Mouse (Mus musculus) midbrain, embryonic 15.5 days (tissue): ENCODE data around the gene Sorbs1. TPM values are rescaled to one million over a fixed set of nuclear protein-coding genes. Genes with fewer than 3 reads are reported as not detected.
"Not testable (repeated sequence)": the region's sequence is repeated elsewhere in the genome, so short reads cannot be mapped to it uniquely, and the experiment has no call there.

Experiments used
- ATAC-seq: fragments of 200-750 bp; cut with Nextera tagmentation; replicated peaks from 2 replicates; pipeline ENCODE4 v1.8.0; 2017; ENCODE audit warnings: moderate TSS enrichment
- H3K27ac ChIP-seq: fragments of 300-500 bp; sonication (generic); 2 replicates; pipeline ENCODE4 v1.5.1; 2015; ENCODE audit warnings: mild to moderate bottlenecking, inconsistent platforms
- H3K27me3 ChIP-seq: fragments of 300-500 bp; sonication (generic); replicated peaks from 2 replicates; pipeline ENCODE4 v1.6.1; 2015; ENCODE audit warnings: inconsistent platforms
- H3K36me3 ChIP-seq: fragments of 300-500 bp; sonication (generic); replicated peaks from 2 replicates; pipeline ENCODE4 v1.6.1; 2015; ENCODE audit warnings: inconsistent platforms
- H3K4me1 ChIP-seq: fragments of 300-500 bp; sonication (generic); 2 replicates; pipeline ENCODE4 v1.6.1; 2015; ENCODE audit warnings: inconsistent platforms
- H3K4me2 ChIP-seq: fragments of 300-500 bp; sonication (generic); 2 replicates; pipeline ENCODE4 v1.6.1; 2015; ENCODE audit warnings: inconsistent platforms, mild to moderate bottlenecking, moderate library complexity
- H3K4me3 ChIP-seq: fragments of 300-500 bp; sonication (generic); 2 replicates; pipeline ENCODE4 v1.5.1; 2015; ENCODE audit warnings: mild to moderate bottlenecking, inconsistent platforms
- H3K9ac ChIP-seq: fragments of 300-500 bp; sonication (generic); 2 replicates; pipeline ENCODE4 v1.6.1; 2015; ENCODE audit warnings: mild to moderate bottlenecking, inconsistent platforms
- H3K9me3 ChIP-seq: fragments of 300-500 bp; sonication (generic); 2 replicates; pipeline ENCODE4 v1.6.1; 2016; ENCODE audit warnings: inconsistent platforms
- WGBS: fragments of 180-500 bp; shearing (Covaris S2); methylation state at CpG from one replicate; pipeline ENCODE4 v1.1.7; 2015; ENCODE audit warnings: mixed read lengths; 5-methylcytosine and 5-hydroxymethylcytosine counted together
- polyA plus RNA-seq: library from polyadenylated mRNA; unstranded; fragments of >200 nt; fragmentation: Nextera tagmentation; extraction: Ambion mirVana; gene quantifications from 2 replicates; pipeline ENCODE4 v1.2.1, GENCODE M21; 2015

Gene Sorbs1
- 93.9 and 94.3 TPM in 2 replicates for polyA plus RNA-seq

GRCm38 (mm10) chr19:40513632-40514078 is at the start of gene Sorbs1:
TSS of gene Sorbs1 (minus strand) at chr19:40513779.
- Histone ChIP-seq H3K9me3 (no peaks in the 10 kb centered on the region), H3K4me3 (peak within 1 kb of the TSS; percentile 60), H3K27me3 (no peaks in the 10 kb centered on the region), H3K4me2 (peak within 1 kb of the TSS; percentile 52), H3K27ac (peak within 1 kb of the TSS; percentile 87), H3K36me3 (no peaks in the 10 kb centered on the region), H3K4me1 (peaks cover 31% of the 10 kb centered on the region), H3K9ac (peak within 1 kb of the TSS; percentile 68)
- under 1% methylated on average over 51 of the region's 51 CpGs for WGBS
- ATAC-seq = peak; percentile 98

- H3K4me2 ChIP-seq, H3K27ac ChIP-seq, H3K9me3 ChIP-seq, H3K4me3 ChIP-seq, H3K4me1 ChIP-seq, H3K9ac ChIP-seq, H3K27me3 ChIP-seq: not testable (repeated sequence)
- 75% methylated on average over 12 of the region's 31 CpGs for WGBS
- peak; percentile 67; the same call in 1 of the 2 replicates for ATAC-seq
- H3K36me3 ChIP-seq = peaks cover 56% of the 10 kb centered on the region
Measured at GRCm38 (mm10) chr19:40561521-40561920, 47.9 kb upstream of the Sorbs1 start.

GRCm38 (mm10) chr19:40556029-40556428 is 42.5 kb upstream of the Sorbs1 start:
- no peak for ATAC-seq
- peaks cover 47% of the 10 kb centered on the region for H3K36me3 ChIP-seq

DNA sequence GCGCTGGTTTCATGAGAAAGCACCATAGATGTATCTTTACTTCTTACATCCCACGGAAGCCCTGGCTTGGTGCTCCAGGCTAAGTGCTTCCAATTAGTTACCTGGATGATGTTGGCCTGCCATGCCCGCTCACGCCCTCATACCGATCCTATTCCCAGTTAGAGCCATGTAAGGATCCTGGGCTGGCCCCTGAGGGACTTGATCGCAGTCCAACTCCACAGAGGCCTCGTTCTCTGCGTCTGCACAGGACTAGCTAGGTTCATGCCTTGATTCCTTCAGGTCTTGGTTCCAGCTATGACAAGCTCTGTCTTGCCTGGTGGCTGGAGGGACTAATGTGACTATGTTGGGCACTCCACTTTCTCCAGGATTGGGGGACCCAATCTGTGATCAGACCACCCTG is 41.6 kb upstream of the Sorbs1 start:
- no peak for ATAC-seq
- Histone ChIP-seq H3K4me1 (no peaks in the 10 kb centered on the region), H3K9ac (no peak overlapping the region), H3K36me3 (peaks cover 47% of the 10 kb centered on the region), H3K4me3 (no peak overlapping the region), H3K27ac (no peak overlapping the region), H3K9me3 (no peaks in the 10 kb centered on the region), H3K4me2 (no peak overlapping the region), H3K27me3 (no peaks in the 10 kb centered on the region)
- 98% methylated on average over 8 of the region's 8 CpGs for WGBS

More at GRCm38 (mm10) chr19:40556029-40556428, 42.5 kb upstream of the Sorbs1 start:
- WGBS = 91% methylated on average over 7 of the region's 7 CpGs
- H3K4me3 ChIP-seq = no peak overlapping the region
- H3K9me3 ChIP-seq = no peaks in the 10 kb centered on the region
- H3K4me2 ChIP-seq = no peak overlapping the region
- H3K27ac ChIP-seq = no peak overlapping the region
- no peaks in the 10 kb centered on the region for H3K4me1 ChIP-seq
- H3K9ac ChIP-seq = no peak overlapping the region
- no peaks in the 10 kb centered on the region for H3K27me3 ChIP-seq

DNA sequence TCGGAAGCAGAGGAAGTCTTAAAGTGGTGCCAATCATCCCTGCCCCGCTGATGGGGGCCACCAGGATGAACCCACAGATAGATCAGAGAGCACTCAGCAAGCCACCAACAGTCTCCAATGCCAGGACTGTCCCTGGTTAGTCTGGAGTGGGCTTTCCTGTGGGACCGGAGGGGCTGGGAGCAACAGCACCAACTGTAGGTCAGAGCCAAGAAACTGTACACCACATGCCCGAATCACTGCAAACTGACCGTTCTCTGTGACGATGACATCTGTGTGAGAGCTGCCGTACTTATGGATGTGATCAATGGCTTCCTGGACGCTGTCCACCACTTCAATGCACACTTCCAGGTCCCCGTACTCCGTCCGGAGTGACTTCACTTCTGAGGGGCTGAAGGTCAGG is 40.8 kb upstream of the Sorbs1 start:
- H3K36me3 ChIP-seq = peaks cover 47% of the 10 kb centered on the region
- H3K9ac ChIP-seq = no peak overlapping the region

DNA sequence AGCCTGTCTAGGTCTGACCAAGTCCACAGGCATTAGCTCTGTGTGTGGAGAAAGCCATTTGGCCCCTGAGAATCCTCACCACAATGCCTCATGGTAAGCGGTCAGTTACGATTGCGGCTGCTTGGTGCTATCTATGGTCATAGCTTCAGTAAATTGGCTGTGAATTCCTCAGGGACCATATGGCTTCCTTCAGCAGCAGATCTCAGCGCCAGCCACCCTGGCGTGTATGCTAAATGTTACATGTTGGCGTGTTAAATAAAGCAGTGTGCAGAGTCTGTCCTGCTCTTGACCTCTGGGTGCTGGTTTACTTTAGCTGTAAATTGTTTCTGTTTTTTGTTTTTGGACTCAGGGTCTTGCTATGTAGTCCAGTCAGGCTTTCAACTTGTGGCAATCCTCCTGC is 40.3 kb upstream of the Sorbs1 start:
- ATAC-seq = no peak
- 94% methylated on average over 6 of the region's 6 CpGs for whole genome bisulfite sequencing
- H3K36me3 ChIP-seq = peaks cover 47% of the 10 kb centered on the region

More for the DNA sequence above, 40.8 kb upstream of the Sorbs1 start:
- Histone ChIP-seq H3K4me2 (no peak overlapping the region), H3K4me3 (no peak overlapping the region), H3K27me3 (no peaks in the 10 kb centered on the region), H3K4me1 (no peaks in the 10 kb centered on the region), H3K9me3 (no peaks in the 10 kb centered on the region), H3K27ac (no peak overlapping the region)
- 96% methylated on average over 11 of the region's 11 CpGs for WGBS
- ATAC-seq = no peak

DNA sequence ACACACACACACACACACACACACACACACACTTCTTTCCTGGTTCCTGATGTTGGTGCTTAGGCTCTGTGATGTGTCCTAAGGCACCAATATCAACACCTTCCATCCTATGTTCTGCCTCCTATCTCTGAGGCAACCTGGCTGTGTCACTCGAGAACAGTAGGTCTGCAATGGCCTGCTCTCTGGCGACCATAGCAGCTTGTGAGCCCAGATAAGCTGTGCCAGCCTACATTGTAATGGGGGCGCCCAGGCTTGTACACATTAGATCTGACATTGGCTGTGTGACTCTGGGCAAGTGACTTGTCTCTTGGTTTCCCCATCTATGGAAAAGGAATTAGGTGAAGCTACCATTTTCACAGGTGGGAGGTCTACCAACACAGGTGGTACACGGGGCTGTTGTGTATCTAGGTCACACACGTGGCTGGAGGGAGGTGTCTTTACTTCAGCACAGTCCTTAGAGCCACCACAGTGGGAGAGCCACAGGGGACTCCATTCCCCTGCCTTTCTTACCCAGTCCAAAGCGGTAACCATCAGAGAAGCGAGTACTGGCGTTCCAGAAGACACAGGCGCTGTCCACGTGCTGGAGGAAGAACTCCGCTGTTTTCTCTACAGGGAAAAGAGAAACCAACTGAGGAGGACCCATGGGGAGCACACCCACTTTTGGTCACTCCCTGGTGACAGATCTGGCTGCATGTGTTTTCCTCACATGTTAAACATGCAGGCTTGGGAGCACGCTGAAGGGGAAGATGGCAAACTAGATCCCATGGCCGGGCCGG is 39.6 kb upstream of the Sorbs1 start:
- WGBS = 91% methylated on average over 14 of the region's 14 CpGs
- H3K9ac ChIP-seq = no peak overlapping the region
- no peaks in the 10 kb centered on the region for H3K27me3 ChIP-seq
- ATAC-seq = no peak
- H3K9me3 ChIP-seq = no peaks in the 10 kb centered on the region
- no peak overlapping the region for H3K4me3 ChIP-seq
- H3K4me1 ChIP-seq = no peaks in the 10 kb centered on the region
- no peak overlapping the region for H3K4me2 ChIP-seq
- peaks cover 47% of the 10 kb centered on the region for H3K36me3 ChIP-seq
- H3K27ac ChIP-seq = no peak overlapping the region

More for the DNA sequence above, 40.3 kb upstream of the Sorbs1 start:
- Histone ChIP-seq H3K9ac (no peak overlapping the region), H3K27me3 (no peaks in the 10 kb centered on the region), H3K27ac (no peak overlapping the region), H3K4me2 (no peak overlapping the region), H3K4me1 (no peaks in the 10 kb centered on the region), H3K9me3 (no peaks in the 10 kb centered on the region), H3K4me3 (no peak overlapping the region)

- WGBS = 33% methylated on average over 6 of the region's 6 CpGs
- Histone ChIP-seq H3K4me2 (no peak overlapping the region), H3K27me3 (no peaks in the 10 kb centered on the region), H3K9me3 (no peaks in the 10 kb centered on the region), H3K36me3 (peaks cover 27% of the 10 kb centered on the region), H3K9ac (no peak overlapping the region), H3K4me1 (no peaks in the 10 kb centered on the region), H3K4me3 (no peak overlapping the region), H3K27ac (no peak overlapping the region)
- no peak for ATAC-seq
Measured at GRCm38 (mm10) chr19:40549516-40550135, 36.0 kb upstream of the Sorbs1 start.

- Histone ChIP-seq H3K4me2 (no peak overlapping the region), H3K36me3 (peaks cover 21% of the 10 kb centered on the region), H3K9ac (no peak overlapping the region), H3K27ac (no peak overlapping the region), H3K4me3 (no peak overlapping the region), H3K27me3 (no peaks in the 10 kb centered on the region), H3K9me3 (no peaks in the 10 kb centered on the region), H3K4me1 (no peaks in the 10 kb centered on the region)
- 27% methylated on average over 5 of the region's 5 CpGs for WGBS
- no peak for ATAC-seq
Measured at GRCm38 (mm10) chr19:40548796-40549515, 35.4 kb upstream of the Sorbs1 start.

- Histone ChIP-seq H3K9ac (no peak overlapping the region), H3K27me3 (no peaks in the 10 kb centered on the region), H3K4me2 (no peak overlapping the region), H3K4me3 (no peak overlapping the region), H3K36me3 (peaks cover 16% of the 10 kb centered on the region), H3K9me3 (no peaks in the 10 kb centered on the region), H3K4me1 (no peaks in the 10 kb centered on the region), H3K27ac (no peak overlapping the region)
- 69% methylated on average over 6 of the region's 6 CpGs for WGBS
- ATAC-seq = no peak
Measured at GRCm38 (mm10) chr19:40548386-40548785, 34.8 kb upstream of the Sorbs1 start.

DNA sequence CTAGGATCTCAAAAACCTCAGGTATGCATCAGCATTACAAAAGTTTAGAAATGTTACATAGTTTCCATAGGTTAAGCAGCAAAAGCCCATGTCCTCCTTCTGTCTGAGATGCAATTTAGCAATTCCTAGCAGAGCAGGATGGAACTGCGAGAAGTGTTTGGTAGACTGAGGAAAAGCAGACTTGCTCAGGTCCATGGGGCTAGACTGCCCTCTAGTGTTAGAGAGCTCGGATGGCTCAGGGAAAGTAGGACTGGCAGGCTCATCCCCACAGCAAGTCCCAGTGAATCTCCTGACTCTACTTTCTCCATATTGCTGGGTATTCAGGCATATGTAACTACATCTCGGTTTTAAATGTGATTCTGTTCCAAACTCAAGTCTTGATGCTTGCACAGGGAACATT is 31.3 kb upstream of the Sorbs1 start:
- H3K27me3 ChIP-seq = no peaks in the 10 kb centered on the region
- H3K4me3 ChIP-seq = no peak overlapping the region
- 2% methylated on average over 3 of the region's 3 CpGs for WGBS
- H3K4me1 ChIP-seq = no peaks in the 10 kb centered on the region
- no peaks in the 10 kb centered on the region for H3K9me3 ChIP-seq
- no peaks in the 10 kb centered on the region for H3K36me3 ChIP-seq
- no peak overlapping the region for H3K4me2 ChIP-seq
- ATAC-seq = peak; percentile 92
- H3K27ac ChIP-seq = no peak overlapping the region
- no peak overlapping the region for H3K9ac ChIP-seq

DNA sequence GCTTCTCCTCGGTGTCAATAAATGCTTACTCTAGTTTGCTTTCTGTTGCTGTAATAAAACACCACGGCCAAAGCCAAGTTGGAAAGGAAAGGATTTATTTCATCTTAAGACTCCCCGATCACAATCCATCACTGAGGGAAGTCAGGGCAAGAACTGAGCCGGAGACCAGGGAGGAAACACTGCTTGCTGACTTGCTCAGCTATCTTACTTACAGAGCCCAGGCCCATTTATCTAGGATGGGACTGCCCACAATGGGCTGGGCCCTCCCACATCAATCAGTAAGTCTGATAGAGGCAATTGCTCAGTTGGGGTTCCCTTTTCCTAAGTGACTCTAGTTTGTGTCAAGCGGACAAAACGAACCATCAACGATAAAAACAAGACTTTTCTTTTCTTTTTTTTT is 29.2 kb upstream of the Sorbs1 start:
- no peaks in the 10 kb centered on the region for H3K36me3 ChIP-seq
- no peaks in the 10 kb centered on the region for H3K9me3 ChIP-seq
- no peaks in the 10 kb centered on the region for H3K27me3 ChIP-seq
- no peak overlapping the region for H3K9ac ChIP-seq
- no peak overlapping the region for H3K4me2 ChIP-seq
- no peak for ATAC-seq
- no peak overlapping the region for H3K4me3 ChIP-seq
- no peak overlapping the region for H3K27ac ChIP-seq
- H3K4me1 ChIP-seq = no peaks in the 10 kb centered on the region
- WGBS = 94% methylated on average over 7 of the region's 7 CpGs
